Mouse (Mus musculus): ENCODE measurements at regions not wholly inside any gene's neighbourhood (a gene's known extent, or its start where the extent isn't known, plus 50 kb on each side); places are given as distances from the start of the nearest gene placed in this dataset.

DNA sequence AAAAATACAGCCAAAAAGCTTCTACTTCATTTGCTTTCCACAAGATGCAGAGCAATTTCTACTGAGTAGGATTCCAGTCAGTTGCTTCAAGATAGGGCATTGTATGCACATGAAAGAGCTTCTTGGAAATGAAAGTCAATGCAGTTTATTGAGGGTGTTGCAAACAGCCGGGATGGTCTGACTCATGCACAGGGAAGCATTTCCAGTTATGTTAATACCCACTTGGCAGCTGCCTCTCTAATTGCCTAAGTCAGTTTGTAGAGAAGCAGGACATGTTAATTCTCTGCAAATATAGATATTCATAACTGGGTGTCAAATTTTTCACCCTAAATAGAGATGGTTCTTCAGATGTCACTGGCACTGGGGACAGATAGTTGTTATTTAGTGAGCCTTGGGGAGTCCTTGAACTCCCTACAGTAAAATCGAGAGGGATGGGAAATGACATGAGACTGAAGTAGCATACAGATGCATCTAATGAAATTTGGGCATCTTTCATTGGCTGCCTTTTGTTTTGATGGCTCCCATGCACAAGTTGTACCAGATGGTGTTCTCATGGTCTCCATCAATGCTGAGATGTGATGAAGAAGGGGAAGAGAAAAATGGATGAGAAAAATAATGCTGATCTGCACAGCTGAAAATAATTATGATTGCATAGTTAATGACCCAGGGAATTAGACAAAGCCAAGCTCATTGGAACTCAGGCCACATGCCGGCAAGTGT lies 157.8 kb upstream of the Chl1 start:
- TF ChIP-seq CTCF (IDR thresholded peaks at IDR 0.05) (no peak), EP300 (IDR thresholded peaks at IDR 0.05; ENCODE audit: insufficient read depth, low read depth, low read length) (no peak), POLR2A (IDR thresholded peaks at IDR 0.05; ENCODE audit: insufficient read depth, low read depth, low read length) (no peak)

Data from heart, adult 2 months (tissue).